Mouse (Mus musculus) limb, embryonic 10.5 days (tissue): ENCODE data around the gene Pus10. TPM values are rescaled to one million over a fixed set of nuclear protein-coding genes. Genes with fewer than 3 reads are reported as not detected.

ENCODE experiments used
- DNase-seq: peaks from one replicate; pipeline ENCODE4 v3.0.0-alpha.2; 2017; ENCODE audit warnings: low spot score
- H3K27ac ChIP-seq: fragments of 300-500 bp; sonication (generic); 2 replicates; pipeline ENCODE4 v1.5.1; 2016; ENCODE audit warnings: mild to moderate bottlenecking
- H3K27me3 ChIP-seq: fragments of 300-500 bp; sonication (generic); 2 replicates; pipeline ENCODE4 v1.6.1; 2016; ENCODE audit warnings: low read depth, mild to moderate bottlenecking; ENCODE audit not compliant: poor library complexity, severe bottlenecking
- H3K36me3 ChIP-seq: fragments of 300-500 bp; sonication (generic); 2 replicates; pipeline ENCODE4 v1.6.1; 2016; ENCODE audit warnings: mild to moderate bottlenecking, moderate library complexity
- H3K4me1 ChIP-seq: fragments of 300-500 bp; sonication (generic); 2 replicates; pipeline ENCODE4 v1.6.1; 2016
- H3K4me3 ChIP-seq: fragments of 300-500 bp; sonication (generic); 2 replicates; pipeline ENCODE4 v1.5.1; 2016; ENCODE audit warnings: mild to moderate bottlenecking, moderate library complexity
- H3K9me3 ChIP-seq: fragments of 300-500 bp; sonication (generic); replicated peaks from 2 replicates; pipeline ENCODE4 v1.6.1; 2016; ENCODE audit warnings: mild to moderate bottlenecking
- WGBS: fragments of 180-500 bp; shearing (Covaris S2); methylation state at CpG from one replicate; pipeline ENCODE4 v1.1.7; 2016; 5-methylcytosine and 5-hydroxymethylcytosine counted together
- polyA plus RNA-seq: library from polyadenylated mRNA; unstranded; fragments of >200 nt; fragmentation: Nextera tagmentation; extraction: Ambion mirVana; gene quantifications from 2 replicates; pipeline ENCODE4 v1.2.1, GENCODE M21; 2016

Gene Pus10
- polyA plus RNA-seq, 1 experiment from 2014 or later: 30.3 TPM

DNA sequence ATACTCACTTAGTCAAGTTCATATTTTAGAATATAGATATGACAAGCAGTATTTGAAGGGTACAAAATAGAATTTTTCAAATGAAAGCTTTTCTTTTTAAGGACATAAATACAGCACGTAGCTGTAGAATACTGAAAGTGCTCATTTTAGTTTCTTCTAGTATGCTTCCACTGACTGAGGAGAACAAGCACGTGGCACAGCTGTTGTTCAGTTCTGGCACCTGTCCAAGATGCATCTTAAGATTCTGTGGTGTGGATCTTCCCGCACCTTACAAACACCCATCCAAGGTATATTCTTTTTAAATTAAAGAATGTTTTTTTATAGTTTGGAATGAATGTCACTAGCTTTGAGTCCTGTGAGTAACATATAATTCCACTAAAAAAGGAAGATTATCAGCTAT, 1.7 kb downstream of the Pus10 start:
- no peak for DNase-seq
- H3K36me3 ChIP-seq: peaks cover 17% of the 10 kb centered on the region

GRCm38 (mm10) chr11:23672256-23672749, 6.8 kb downstream of the Pus10 start:
- Histone ChIP-seq H3K27me3 (no peaks in the 10 kb centered on the region), H3K27ac (no peak overlapping the region), H3K4me3 (no peak overlapping the region), H3K36me3 (peaks cover 68% of the 10 kb centered on the region), H3K4me1 (peaks cover under 1% of the 10 kb centered on the region), H3K9me3 (no peaks in the 10 kb centered on the region)
- DNase-seq: no peak
- WGBS: 90% methylated on average over 4 of the region's 4 CpGs

More for the DNA sequence above, 1.7 kb downstream of the Pus10 start:
- Histone ChIP-seq H3K27me3 (no peaks in the 10 kb centered on the region), H3K4me1 (peaks cover 16% of the 10 kb centered on the region), H3K27ac (no peak overlapping the region), H3K9me3 (no peaks in the 10 kb centered on the region), H3K4me3 (peak overlapping the region; percentile 80)
- 84% methylated on average over 3 of the region's 3 CpGs for WGBS

DNA sequence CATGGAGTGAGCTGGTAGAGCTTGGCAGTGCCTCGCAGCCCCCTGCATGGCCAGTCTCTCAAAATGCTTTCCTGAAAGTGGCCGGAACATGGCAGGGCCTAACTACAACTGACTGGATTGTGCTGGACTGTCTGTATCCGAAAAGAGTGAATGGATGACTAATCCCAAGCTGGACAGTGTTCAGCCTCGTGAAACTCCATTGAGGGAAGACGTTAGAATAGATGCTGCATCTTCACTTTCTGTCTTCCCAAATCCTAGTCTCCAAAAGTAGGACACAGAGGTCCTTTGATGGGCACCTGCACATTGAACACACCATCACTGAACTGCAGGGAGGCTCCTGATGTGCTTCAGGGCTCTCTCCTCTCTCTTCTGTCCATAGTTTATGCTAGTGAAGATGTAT, 10.6 kb downstream of the Pus10 start:
- Histone ChIP-seq H3K4me3 (no peak overlapping the region), H3K9me3 (no peaks in the 10 kb centered on the region), H3K27ac (no peak overlapping the region), H3K4me1 (no peaks in the 10 kb centered on the region), H3K36me3 (peaks cover 89% of the 10 kb centered on the region), H3K27me3 (no peaks in the 10 kb centered on the region)
- 89% methylated on average over 5 of the region's 5 CpGs for WGBS
- no peak for DNase-seq

DNA sequence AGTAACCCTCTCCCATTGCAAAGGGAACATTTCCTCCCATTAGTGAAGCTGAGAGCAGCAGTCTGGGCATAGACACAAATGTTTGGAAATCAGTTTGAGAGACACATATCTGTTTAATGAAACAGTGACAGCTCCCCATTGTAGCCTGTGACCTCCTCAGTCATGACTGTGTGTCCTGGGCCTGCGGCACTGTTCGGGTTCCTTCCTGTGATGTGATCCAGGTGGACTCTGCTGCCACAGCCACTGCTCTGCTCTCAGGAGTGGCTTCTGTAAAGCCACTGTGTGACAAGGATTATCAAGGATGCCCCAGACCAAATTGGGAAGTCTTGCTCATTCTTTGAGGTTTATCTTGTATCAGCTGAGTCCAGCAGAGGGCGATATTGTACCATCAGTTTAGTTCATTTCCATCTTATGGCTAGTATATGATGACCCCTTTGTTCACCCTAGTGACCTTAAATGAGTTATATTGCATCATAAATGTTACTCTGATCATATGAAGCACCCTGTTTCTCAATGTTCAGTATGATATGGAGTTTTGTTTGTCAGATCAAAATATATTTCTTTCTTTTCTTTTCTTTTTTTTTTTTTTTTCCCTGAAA, 13.7 kb downstream of the Pus10 start:
- Histone ChIP-seq H3K4me3 (no peak overlapping the region), H3K9me3 (no peaks in the 10 kb centered on the region), H3K36me3 (peaks cover 94% of the 10 kb centered on the region), H3K4me1 (no peaks in the 10 kb centered on the region), H3K27me3 (no peaks in the 10 kb centered on the region), H3K27ac (no peak overlapping the region)
- DNase-seq: peak; percentile 46
- WGBS: 46% methylated on average over 3 of the region's 3 CpGs

- H3K27me3 ChIP-seq: no peaks in the 10 kb centered on the region
- H3K36me3 ChIP-seq: peaks cover 84% of the 10 kb centered on the region
- no peaks in the 10 kb centered on the region for H3K4me1 ChIP-seq
- H3K4me3 ChIP-seq: no peak overlapping the region
- WGBS: 94% methylated on average over 6 of the region's 6 CpGs
- no peaks in the 10 kb centered on the region for H3K9me3 ChIP-seq
- H3K27ac ChIP-seq: no peak overlapping the region
- DNase-seq: no peak
Observed at GRCm38 (mm10) chr11:23680435-23680950, 15.0 kb downstream of the Pus10 start.

- Histone ChIP-seq H3K36me3 (peaks cover 76% of the 10 kb centered on the region), H3K27me3 (no peaks in the 10 kb centered on the region), H3K27ac (no peak overlapping the region), H3K4me3 (no peak overlapping the region), H3K9me3 (no peaks in the 10 kb centered on the region), H3K4me1 (no peaks in the 10 kb centered on the region)
- WGBS: 94% methylated on average over 5 of the region's 5 CpGs
- DNase-seq: no peak
Observed at GRCm38 (mm10) chr11:23682561-23682960, 17.1 kb downstream of the Pus10 start.

- no peak for DNase-seq
- WGBS: 88% methylated on average over 5 of the region's 5 CpGs
- Histone ChIP-seq H3K36me3 (peaks cover 59% of the 10 kb centered on the region), H3K4me3 (no peak overlapping the region), H3K4me1 (no peaks in the 10 kb centered on the region), H3K27ac (no peak overlapping the region), H3K27me3 (no peaks in the 10 kb centered on the region), H3K9me3 (no peaks in the 10 kb centered on the region)
Observed at GRCm38 (mm10) chr11:23686671-23687070, 21.2 kb downstream of the Pus10 start.

- Histone ChIP-seq H3K4me3 (no peak overlapping the region), H3K36me3 (peaks cover 45% of the 10 kb centered on the region), H3K4me1 (no peaks in the 10 kb centered on the region), H3K27ac (no peak overlapping the region), H3K27me3 (no peaks in the 10 kb centered on the region), H3K9me3 (no peaks in the 10 kb centered on the region)
- DNase-seq: no peak
- 85% methylated on average over 1 of the region's 1 CpGs for WGBS
Observed at GRCm38 (mm10) chr11:23688060-23688459, 22.6 kb downstream of the Pus10 start.

DNA sequence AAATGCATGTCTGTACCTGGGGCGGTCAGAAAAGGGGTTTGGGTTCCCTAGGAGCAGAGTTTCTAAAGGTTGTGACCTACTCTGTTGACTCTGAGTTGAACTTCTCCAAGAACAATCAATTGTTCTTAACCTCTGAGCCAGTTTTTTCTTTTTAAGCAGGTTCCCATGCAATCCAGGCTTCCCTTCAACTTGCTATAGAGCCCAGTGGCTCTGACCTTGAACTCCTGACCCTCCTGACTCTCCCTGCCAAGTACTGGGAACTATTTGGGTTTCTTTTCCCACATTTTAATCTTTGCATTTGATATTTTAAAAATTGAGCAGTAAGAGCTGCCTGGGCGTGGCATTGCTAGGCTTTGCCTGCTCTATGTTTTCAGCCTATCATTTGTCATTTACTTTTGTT, 27.8 kb downstream of the Pus10 start:
- no peaks in the 10 kb centered on the region for H3K9me3 ChIP-seq
- WGBS: 94% methylated on average over 2 of the region's 2 CpGs
- H3K27ac ChIP-seq: no peak overlapping the region
- no peak for DNase-seq
- peaks cover 29% of the 10 kb centered on the region for H3K36me3 ChIP-seq
- H3K4me1 ChIP-seq: no peaks in the 10 kb centered on the region
- no peak overlapping the region for H3K4me3 ChIP-seq
- no peaks in the 10 kb centered on the region for H3K27me3 ChIP-seq

- no peak for DNase-seq
- Histone ChIP-seq H3K27me3 (no peaks in the 10 kb centered on the region), H3K4me3 (no peak overlapping the region), H3K36me3 (peaks cover 27% of the 10 kb centered on the region), H3K9me3 (no peaks in the 10 kb centered on the region), H3K27ac (no peak overlapping the region), H3K4me1 (no peaks in the 10 kb centered on the region)
Observed at GRCm38 (mm10) chr11:23695847-23696246, 30.4 kb downstream of the Pus10 start.

DNA sequence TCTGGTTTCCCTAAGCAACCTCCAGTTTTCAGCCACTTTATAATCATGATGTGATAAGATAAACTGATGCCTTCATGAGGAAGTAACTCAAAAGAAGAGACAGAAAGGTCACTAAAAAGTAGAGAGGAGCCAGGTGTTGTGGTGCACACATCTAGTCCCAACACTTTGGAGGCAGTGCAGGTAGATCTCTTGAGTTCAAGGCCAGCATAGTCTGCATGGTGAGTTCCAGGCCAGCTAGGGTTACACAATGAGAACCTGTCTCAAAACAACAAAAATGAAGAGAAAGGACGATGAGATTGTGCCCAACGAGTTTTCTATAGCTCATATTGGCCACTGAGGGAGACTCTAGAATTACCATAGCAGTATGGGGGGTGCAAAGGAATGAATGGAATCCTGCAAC, 33.1 kb downstream of the Pus10 start:
- no peak for DNase-seq
- Histone ChIP-seq H3K36me3 (peaks cover 38% of the 10 kb centered on the region), H3K27ac (no peak overlapping the region), H3K9me3 (no peaks in the 10 kb centered on the region), H3K27me3 (no peaks in the 10 kb centered on the region), H3K4me1 (no peaks in the 10 kb centered on the region), H3K4me3 (no peak overlapping the region)
- 91% methylated on average over 2 of the region's 2 CpGs for WGBS

DNA sequence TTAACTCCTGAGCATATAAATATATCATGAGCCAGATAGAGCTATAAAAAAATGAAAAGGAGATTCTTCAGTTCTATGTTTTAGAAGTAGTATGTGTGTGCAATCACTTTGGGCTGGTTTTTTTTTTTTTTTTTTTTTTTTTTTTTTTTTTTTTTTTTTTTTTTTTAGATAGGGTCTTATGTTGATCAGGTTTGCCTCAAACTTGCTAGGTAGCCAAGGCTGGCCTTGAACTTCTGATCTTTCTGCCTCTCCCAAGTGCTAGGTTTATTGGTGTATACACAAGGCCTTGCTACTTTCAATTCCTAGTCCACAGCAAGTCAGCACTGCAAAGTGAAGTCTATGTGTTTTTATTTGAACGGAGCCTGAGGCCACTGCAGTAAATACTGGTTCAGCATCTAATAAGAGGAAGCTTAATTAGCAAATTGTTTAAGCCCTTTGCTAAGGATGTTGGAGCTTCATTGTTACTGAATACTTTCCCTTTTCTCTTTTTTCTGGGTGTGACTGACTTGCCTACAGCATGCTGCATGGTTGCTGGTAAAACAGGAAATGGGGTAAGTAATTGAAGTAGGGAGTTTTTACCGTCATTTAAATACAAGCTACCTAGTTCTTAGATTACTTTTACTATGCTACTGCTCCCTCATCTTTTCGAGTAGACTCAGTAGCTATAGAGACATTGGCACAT, 34.1 kb downstream of the Pus10 start:
- no peaks in the 10 kb centered on the region for H3K9me3 ChIP-seq
- 75% methylated on average over 3 of the region's 3 CpGs for WGBS
- H3K4me1 ChIP-seq: no peaks in the 10 kb centered on the region
- no peak overlapping the region for H3K27ac ChIP-seq
- peaks cover 40% of the 10 kb centered on the region for H3K36me3 ChIP-seq
- DNase-seq: no peak
- no peak overlapping the region for H3K4me3 ChIP-seq
- H3K27me3 ChIP-seq: no peaks in the 10 kb centered on the region

DNA sequence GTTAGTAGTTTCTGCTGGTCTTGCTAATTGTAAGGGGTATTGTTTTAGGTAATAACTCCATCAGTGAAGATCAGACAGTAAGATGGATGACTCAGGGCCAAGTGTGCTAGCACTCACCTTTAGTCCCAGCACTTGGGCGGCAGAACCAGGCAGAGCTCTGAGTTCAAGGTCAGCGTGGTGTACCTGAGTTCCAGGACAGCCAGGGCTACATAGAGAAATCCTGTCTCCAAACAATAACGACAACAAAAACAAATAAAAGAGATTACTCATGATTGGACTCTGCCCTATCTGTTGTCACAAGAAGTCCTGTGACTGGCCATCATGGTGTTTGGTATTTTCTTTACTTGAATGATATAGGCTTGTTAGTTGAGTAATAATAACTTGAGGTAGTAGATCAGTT, 36.4 kb downstream of the Pus10 start:
- no peak for DNase-seq
- WGBS: 93% methylated on average over 3 of the region's 3 CpGs
- no peak overlapping the region for H3K27ac ChIP-seq
- H3K27me3 ChIP-seq: no peaks in the 10 kb centered on the region
- H3K36me3 ChIP-seq: peaks cover 40% of the 10 kb centered on the region
- no peaks in the 10 kb centered on the region for H3K9me3 ChIP-seq
- H3K4me1 ChIP-seq: no peaks in the 10 kb centered on the region
- no peak overlapping the region for H3K4me3 ChIP-seq
